Mouse (Mus musculus): ENCODE data around the gene Atxn2.
A peak's percentile ranks its signal among the peaks of the same experiment; 100 is the strongest.

DNA sequence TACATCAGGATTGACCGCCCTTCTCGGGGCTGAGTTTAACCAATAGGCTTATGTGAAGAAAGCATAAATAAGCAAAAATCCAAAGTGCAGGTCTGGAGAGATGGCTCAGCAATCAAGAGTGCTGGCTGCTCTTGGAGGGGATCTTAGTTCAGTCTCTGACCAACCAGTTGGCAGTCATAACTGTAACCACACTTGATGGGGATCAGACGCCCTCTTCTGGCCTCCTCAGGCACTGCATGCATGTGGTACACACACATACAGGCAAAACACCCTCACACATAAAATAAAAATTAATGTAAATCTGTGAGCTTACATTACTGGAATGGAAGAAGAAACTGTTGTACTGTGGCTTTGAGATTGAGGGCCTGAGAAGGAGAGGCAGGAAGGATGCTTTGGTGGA lies 40.7 kb upstream of the Atxn2 start:
- TF ChIP-seq CTCF (IDR thresholded peaks at IDR 0.05; ENCODE audit: extremely low read depth, insufficient read depth, insufficient read length, insufficient replicate concordance) (peak; percentile 8; the same call in 1 of the 2 replicates), POLR2A (IDR thresholded peaks at IDR 0.05; ENCODE audit: low read depth, low read length) (no peak)
